Mouse (Mus musculus) intestine, postnatal 0 days (tissue): Measurements from ENCODE around the gene Pbx1. TPM values are rescaled to one million over a fixed set of nuclear protein-coding genes. Genes with fewer than 3 reads are reported as not detected.

Source experiments
- ATAC-seq: fragments of 200-750 bp; cut with Nextera tagmentation; 2 replicates; pipeline ENCODE4 v1.8.0; 2017; ENCODE audit warnings: mild to moderate bottlenecking, moderate TSS enrichment, moderate library complexity
- H3K27ac ChIP-seq: fragments of 300-500 bp; sonication (generic); 2 replicates; pipeline ENCODE4 v1.5.1; 2014; ENCODE audit warnings: mild to moderate bottlenecking, low read depth, low read length, moderate library complexity
- H3K27me3 ChIP-seq: fragments of 300-500 bp; sonication (generic); replicated peaks from 2 replicates; pipeline ENCODE4 v1.6.1; 2014; ENCODE audit warnings: low read length, mixed read lengths; ENCODE audit not compliant: control insufficient read depth, insufficient read depth
- H3K36me3 ChIP-seq: fragments of 300-500 bp; sonication (generic); 2 replicates; pipeline ENCODE4 v1.6.1; 2014; ENCODE audit warnings: mild to moderate bottlenecking, moderate library complexity; ENCODE audit not compliant: control insufficient read depth, insufficient read depth
- H3K4me1 ChIP-seq: fragments of 300-500 bp; sonication (generic); replicated peaks from 2 replicates; pipeline ENCODE4 v1.6.1; 2014; ENCODE audit warnings: antibody characterized with exemption, low read length, mixed read lengths; ENCODE audit not compliant: control insufficient read depth, insufficient read depth
- H3K4me2 ChIP-seq: fragments of 300-500 bp; sonication (generic); replicated peaks from 2 replicates; pipeline ENCODE4 v1.6.1; 2014; ENCODE audit warnings: low read depth, mild to moderate bottlenecking, moderate library complexity
- H3K4me3 ChIP-seq: fragments of 300-500 bp; sonication (generic); 2 replicates; pipeline ENCODE4 v1.5.1; 2014; ENCODE audit warnings: low read depth, low read length
- H3K9ac ChIP-seq: fragments of 300-500 bp; sonication (generic); 2 replicates; pipeline ENCODE4 v1.6.1; 2014; ENCODE audit warnings: mild to moderate bottlenecking, low read depth, low read length
- H3K9me3 ChIP-seq: fragments of 300-500 bp; sonication (generic); 2 replicates; pipeline ENCODE4 v1.6.1; 2016; ENCODE audit warnings: mixed run types; ENCODE audit not compliant: control insufficient read depth
- CTCF ChIP-seq: sonication (generic); IDR thresholded peaks from 2 replicates; pipeline ENCODE4 v1.5.1; 2016; ENCODE audit warnings: low read depth, mild to moderate bottlenecking, control low read depth, antibody characterized with exemption, moderate library complexity
- WGBS: fragments of 180-500 bp; shearing (Covaris S2); extraction: QIAGEN DNeasy Blood & Tissue Kit; methylation state at CpG from one replicate; pipeline ENCODE4 v1.1.7; 2014; 5-methylcytosine and 5-hydroxymethylcytosine counted together
- polyA plus RNA-seq: library from polyadenylated mRNA; unstranded; fragments of >200 nt; fragmentation: Nextera tagmentation; extraction: Ambion mirVana; gene quantifications from 2 replicates; pipeline ENCODE4 v1.2.1, GENCODE M21; 2015

Pbx1 gene
- polyA plus RNA-seq, 1 experiment from 2014 or later: 9.8 TPM

- H3K4me3 ChIP-seq: no peak overlapping the region
- H3K4me1 ChIP-seq: no peaks in the 10 kb centered on the region
- H3K4me2 ChIP-seq: no peak overlapping the region
- H3K36me3 ChIP-seq: no peaks in the 10 kb centered on the region
- TF ChIP-seq CTCF: no peak
- H3K27ac ChIP-seq: no peak overlapping the region
- WGBS: 80% methylated on average over 7 of the region's 7 CpGs
- H3K9ac ChIP-seq: no peak overlapping the region
- no peaks in the 10 kb centered on the region for H3K27me3 ChIP-seq
- ATAC-seq: no peak
- no peaks in the 10 kb centered on the region for H3K9me3 ChIP-seq
Measured at GRCm38 (mm10) chr1:168312710-168313447, 119.2 kb downstream of the Pbx1 start.

DNA sequence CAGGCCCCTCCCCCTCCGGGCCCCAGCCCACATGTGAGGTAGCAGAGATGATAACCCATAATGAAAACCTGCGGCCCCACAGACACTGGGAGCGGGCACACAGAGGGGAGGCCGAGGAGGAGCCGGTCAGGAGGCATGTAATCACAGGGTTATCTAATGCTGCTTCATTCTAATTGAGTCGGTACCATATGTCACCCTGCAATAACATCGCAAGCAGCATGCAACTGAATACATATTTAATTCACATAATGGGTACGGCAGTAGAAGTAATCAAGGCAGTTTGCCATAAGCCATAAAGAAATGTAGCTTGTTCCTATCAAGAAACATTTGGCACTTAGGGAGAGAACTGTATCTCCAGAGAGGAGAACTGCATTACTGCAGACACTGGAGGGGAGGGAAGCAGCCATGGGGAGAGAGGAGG, 123.0 kb downstream of the Pbx1 start:
- TF ChIP-seq CTCF: no peak
- Histone ChIP-seq H3K9me3 (no peaks in the 10 kb centered on the region), H3K27ac (no peak overlapping the region), H3K36me3 (no peaks in the 10 kb centered on the region), H3K4me2 (no peak overlapping the region), H3K4me3 (no peak overlapping the region), H3K27me3 (no peaks in the 10 kb centered on the region), H3K4me1 (no peaks in the 10 kb centered on the region), H3K9ac (no peak overlapping the region)
- WGBS: 80% methylated on average over 8 of the region's 8 CpGs
- ATAC-seq: no peak

- no peaks in the 10 kb centered on the region for H3K27me3 ChIP-seq
- no peak overlapping the region for H3K4me2 ChIP-seq
- no peaks in the 10 kb centered on the region for H3K9me3 ChIP-seq
- H3K36me3 ChIP-seq: no peaks in the 10 kb centered on the region
- H3K4me1 ChIP-seq: no peaks in the 10 kb centered on the region
- TF ChIP-seq CTCF: no peak
- ATAC-seq: no peak
- H3K27ac ChIP-seq: no peak overlapping the region
- H3K4me3 ChIP-seq: no peak overlapping the region
- H3K9ac ChIP-seq: no peak overlapping the region
- WGBS: 54% methylated on average over 14 of the region's 14 CpGs
Measured at GRCm38 (mm10) chr1:168307275-168308182, 124.5 kb downstream of the Pbx1 start.

DNA sequence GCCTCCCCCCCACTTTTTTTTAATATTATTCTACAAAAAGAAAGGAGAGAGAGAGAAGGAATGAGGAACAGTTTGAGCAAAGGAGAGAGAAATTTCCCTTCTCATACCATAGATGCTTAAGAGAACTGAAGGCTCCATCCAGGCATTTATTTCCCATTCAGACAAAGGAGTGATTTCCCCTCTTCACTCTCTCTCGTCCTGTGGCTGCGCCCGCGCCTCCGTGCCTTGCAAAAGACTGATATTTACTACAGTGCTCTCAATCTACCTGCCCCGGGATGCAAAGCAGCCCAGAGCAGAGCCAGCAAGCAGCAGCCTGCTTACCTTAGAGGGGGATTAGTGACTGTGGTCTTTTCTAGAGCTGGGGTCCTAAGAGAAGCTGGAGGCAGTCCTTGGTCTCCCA, 131.6 kb downstream of the Pbx1 start:
- no peak overlapping the region for H3K4me2 ChIP-seq
- no peak overlapping the region for H3K9ac ChIP-seq
- no peaks in the 10 kb centered on the region for H3K9me3 ChIP-seq
- no peaks in the 10 kb centered on the region for H3K4me1 ChIP-seq
- no peak overlapping the region for H3K4me3 ChIP-seq
- H3K36me3 ChIP-seq: no peaks in the 10 kb centered on the region
- 84% methylated on average over 6 of the region's 6 CpGs for WGBS
- no peak overlapping the region for H3K27ac ChIP-seq
- ATAC-seq: no peak
- no peaks in the 10 kb centered on the region for H3K27me3 ChIP-seq
- no peak for TF ChIP-seq CTCF

- 77% methylated on average over 12 of the region's 12 CpGs for WGBS
- Histone ChIP-seq H3K27ac (no peak overlapping the region), H3K9ac (no peak overlapping the region), H3K27me3 (no peaks in the 10 kb centered on the region), H3K4me3 (no peak overlapping the region), H3K4me2 (no peak overlapping the region), H3K4me1 (no peaks in the 10 kb centered on the region), H3K9me3 (no peaks in the 10 kb centered on the region), H3K36me3 (no peaks in the 10 kb centered on the region)
- no peak for TF ChIP-seq CTCF
- ATAC-seq: no peak
Measured at GRCm38 (mm10) chr1:168299928-168300365, 132.1 kb downstream of the Pbx1 start.

- Histone ChIP-seq H3K9me3 (no peaks in the 10 kb centered on the region), H3K4me1 (no peaks in the 10 kb centered on the region), H3K4me2 (no peak overlapping the region), H3K4me3 (no peak overlapping the region), H3K27me3 (no peaks in the 10 kb centered on the region), H3K27ac (no peak overlapping the region), H3K36me3 (no peaks in the 10 kb centered on the region), H3K9ac (no peak overlapping the region)
- 86% methylated on average over 8 of the region's 8 CpGs for WGBS
- ATAC-seq: no peak
- TF ChIP-seq CTCF: no peak
Measured at GRCm38 (mm10) chr1:168299181-168299580, 132.9 kb downstream of the Pbx1 start.
